Mouse (Mus musculus) hindbrain, postnatal 0 days (tissue): ENCODE results near the gene Fancb. TPM values are rescaled to one million over a fixed set of nuclear protein-coding genes. Genes with fewer than 3 reads are reported as not detected.

ENCODE experiments used
- ATAC-seq: fragments of 200-750 bp; cut with Nextera tagmentation; 2 replicates; pipeline ENCODE4 v1.8.0; 2017; ENCODE audit warnings: mild to moderate bottlenecking, moderate TSS enrichment, moderate library complexity
- DNase-seq: peaks from one replicate; pipeline ENCODE4 v3.0.0-alpha.2; 2015; ENCODE audit warnings: low spot score
- H3K27ac ChIP-seq: fragments of 300-500 bp; sonication (generic); 2 replicates; pipeline ENCODE4 v1.5.1; 2014; ENCODE audit warnings: mild to moderate bottlenecking
- H3K27me3 ChIP-seq: fragments of 300-500 bp; sonication (generic); 2 replicates; pipeline ENCODE4 v1.6.1; 2014; ENCODE audit warnings: low read length, mixed read lengths; ENCODE audit not compliant: insufficient read depth
- H3K36me3 ChIP-seq: fragments of 300-500 bp; sonication (generic); 2 replicates; pipeline ENCODE4 v1.6.1; 2014; ENCODE audit warnings: low read length, mixed read lengths; ENCODE audit not compliant: insufficient read depth
- H3K4me1 ChIP-seq: fragments of 300-500 bp; sonication (generic); 2 replicates; pipeline ENCODE4 v1.6.1; 2014; ENCODE audit warnings: antibody characterized with exemption, low read length, mixed read lengths; ENCODE audit not compliant: insufficient read depth
- H3K4me2 ChIP-seq: fragments of 300-500 bp; sonication (generic); 2 replicates; pipeline ENCODE4 v1.6.1; 2014; ENCODE audit warnings: low read depth, mild to moderate bottlenecking, low read length, moderate library complexity, mixed read lengths
- H3K4me3 ChIP-seq: fragments of 300-500 bp; sonication (generic); 2 replicates; pipeline ENCODE4 v1.5.1; 2014; ENCODE audit warnings: low read length
- H3K9ac ChIP-seq: fragments of 300-500 bp; sonication (generic); replicated peaks from 2 replicates; pipeline ENCODE4 v1.6.1; 2014; ENCODE audit warnings: mild to moderate bottlenecking, low read length, moderate library complexity, mixed read lengths
- H3K9me3 ChIP-seq: fragments of 300-500 bp; sonication (generic); 2 replicates; pipeline ENCODE4 v1.6.1; 2016; ENCODE audit warnings: low read length, mixed read lengths
- CTCF ChIP-seq: IDR thresholded peaks from 2 replicates; pipeline ENCODE4 v1.5.1; 2016; ENCODE audit warnings: antibody characterized with exemption, control low read depth, low read depth
- WGBS: fragments of 180-500 bp; shearing (Covaris S2); extraction: QIAGEN DNeasy Blood & Tissue Kit; methylation state at CpG from one replicate; pipeline ENCODE4 v1.1.7; 2014; 5-methylcytosine and 5-hydroxymethylcytosine counted together
- polyA plus RNA-seq: library from polyadenylated mRNA; unstranded; fragments of >200 nt; fragmentation: Nextera tagmentation; extraction: Ambion mirVana; gene quantifications from 2 replicates; pipeline ENCODE4 v1.2.1, GENCODE M21; 2015
- total RNA-seq: library from RNA; depleted of rRNA; stranded (reverse); fragments of >200 nt; gene quantifications from 2 replicates; pipeline ENCODE4 v1.2.3, GENCODE M21; 2014; rRNA removed

Fancb gene
- total RNA-seq = 1.5 and 2.0 TPM in 2 replicates
- polyA plus RNA-seq = 1.4 and 1.9 TPM in 2 replicates

- H3K4me1 ChIP-seq = no peaks in the 10 kb centered on the region
- H3K36me3 ChIP-seq = no peaks in the 10 kb centered on the region
- peak within 1 kb of the TSS; percentile 57 for H3K4me2 ChIP-seq
- 17% methylated on average over 26 of the region's 26 CpGs for WGBS
- H3K9me3 ChIP-seq = no peaks in the 10 kb centered on the region
- H3K9ac ChIP-seq = peak within 1 kb of the TSS; percentile 35
- peak within 1 kb of the TSS; percentile 60; the same call in 1 of the 2 replicates for H3K27ac ChIP-seq
- H3K4me3 ChIP-seq = peak within 1 kb of the TSS; percentile 53
- H3K27me3 ChIP-seq = no peaks in the 10 kb centered on the region
- no peak for TF ChIP-seq CTCF
- DNase-seq (peak; percentile 89), ATAC-seq (peak; percentile 100)
Observed at GRCm38 (mm10) chrX:164980193-164980775, at the start of gene Fancb, which contains the start of gene Mospd2. Gene Fancb (plus strand): TSS chrX:164980592. Gene Mospd2 (minus strand): TSS chrX:164980375.

GRCm38 (mm10) chrX:164941540-164941939 lies 38.9 kb upstream of the Fancb start:
- Histone ChIP-seq H3K27me3 (no peaks in the 10 kb centered on the region), H3K4me2 (no peak overlapping the region), H3K4me3 (no peak overlapping the region), H3K9ac (no peak overlapping the region), H3K9me3 (no peaks in the 10 kb centered on the region), H3K4me1 (no peaks in the 10 kb centered on the region), H3K27ac (no peak overlapping the region), H3K36me3 (no peaks in the 10 kb centered on the region)
- TF ChIP-seq CTCF = no peak
- no peak for DNase-seq
- no peak for ATAC-seq
- 97% methylated on average over 5 of the region's 5 CpGs for WGBS

GRCm38 (mm10) chrX:164951858-164952576 lies 28.4 kb upstream of the Fancb start:
- Histone ChIP-seq H3K4me1 (no peaks in the 10 kb centered on the region), H3K27ac (no peak overlapping the region), H3K9me3 (no peaks in the 10 kb centered on the region), H3K36me3 (no peaks in the 10 kb centered on the region), H3K27me3 (no peaks in the 10 kb centered on the region), H3K4me2 (no peak overlapping the region), H3K9ac (no peak overlapping the region), H3K4me3 (no peak overlapping the region)
- no peak for ATAC-seq
- TF ChIP-seq CTCF = no peak
- no peak for DNase-seq
- 66% methylated on average over 11 of the region's 11 CpGs for WGBS

GRCm38 (mm10) chrX:164952601-164953375 lies 27.6 kb upstream of the Fancb start:
- ATAC-seq (no peak), DNase-seq (no peak)
- WGBS = 79% methylated on average over 5 of the region's 5 CpGs
- no peak overlapping the region for H3K4me3 ChIP-seq
- no peaks in the 10 kb centered on the region for H3K27me3 ChIP-seq
- TF ChIP-seq CTCF = no peak
- no peak overlapping the region for H3K4me2 ChIP-seq
- H3K9me3 ChIP-seq = no peaks in the 10 kb centered on the region
- no peaks in the 10 kb centered on the region for H3K4me1 ChIP-seq
- no peaks in the 10 kb centered on the region for H3K36me3 ChIP-seq
- no peak overlapping the region for H3K9ac ChIP-seq
- no peak overlapping the region for H3K27ac ChIP-seq

- no peaks in the 10 kb centered on the region for H3K9me3 ChIP-seq
- H3K4me2 ChIP-seq = no peak overlapping the region
- no peaks in the 10 kb centered on the region for H3K27me3 ChIP-seq
- DNase-seq = no peak
- no peak for ATAC-seq
- 86% methylated on average over 3 of the region's 3 CpGs for WGBS
- no peak for TF ChIP-seq CTCF
- no peaks in the 10 kb centered on the region for H3K4me1 ChIP-seq
- no peaks in the 10 kb centered on the region for H3K36me3 ChIP-seq
- no peak overlapping the region for H3K9ac ChIP-seq
- no peak overlapping the region for H3K4me3 ChIP-seq
- no peak overlapping the region for H3K27ac ChIP-seq
Observed at GRCm38 (mm10) chrX:164965750-164966448, 14.5 kb upstream of the Fancb start.

GRCm38 (mm10) chrX:164971206-164971605 lies 9.2 kb upstream of the Fancb start:
- DNase-seq = no peak
- 84% methylated on average over 3 of the region's 3 CpGs for WGBS
- Histone ChIP-seq H3K4me2 (no peak overlapping the region), H3K27me3 (no peaks in the 10 kb centered on the region), H3K9me3 (no peaks in the 10 kb centered on the region), H3K9ac (no peak overlapping the region), H3K36me3 (no peaks in the 10 kb centered on the region), H3K4me1 (no peaks in the 10 kb centered on the region), H3K27ac (no peak overlapping the region), H3K4me3 (no peak overlapping the region)
- no peak for TF ChIP-seq CTCF
- no peak for ATAC-seq
